Mouse (Mus musculus) CH12.LX (cell line): ENCODE results near the gene Plce1.

Source experiments
- BHLHE40 ChIP-seq: IDR thresholded peaks from 2 replicates; pipeline ENCODE4 v1.6.1; 2011; ENCODE audit warnings: mild to moderate bottlenecking, low read depth, low read length, improper control_type of control experiment
- CTCF ChIP-seq, 2 experiments: IDR thresholded peaks in 1 of 2; conservative IDR thresholded peaks in 1 of 2; 2 replicates each; pipeline ENCODE4 v1.5.1; 2011 to 2012; ENCODE audit warnings: low read depth in 2 of 2, low read length in 2 of 2, improper control_type of control experiment in 1 of 2, inconsistent platforms in 1 of 2, mild to moderate bottlenecking in 1 of 2, moderate library complexity in 1 of 2
- ELF1 ChIP-seq: IDR thresholded peaks from 2 replicates; pipeline ENCODE4 v1.6.1; 2014; ENCODE audit warnings: low read depth, mild to moderate bottlenecking, inconsistent platforms, low read length, improper control_type of control experiment
- GABPA ChIP-seq: IDR thresholded peaks from 2 replicates; pipeline ENCODE4 v1.6.1; 2012; ENCODE audit warnings: low read depth, low read length, improper control_type of control experiment, inconsistent platforms; ENCODE audit not compliant: insufficient replicate concordance
- JUN ChIP-seq: IDR thresholded peaks from 2 replicates; pipeline ENCODE4 v1.6.1; 2011; ENCODE audit warnings: low read depth, mild to moderate bottlenecking, low read length, improper control_type of control experiment, moderate library complexity; ENCODE audit not compliant: insufficient read depth
- MAX ChIP-seq: IDR thresholded peaks from 2 replicates; pipeline ENCODE4 v1.6.1; 2011; ENCODE audit warnings: low read length, improper control_type of control experiment
- POLR2A ChIP-seq: IDR thresholded peaks from 2 replicates; pipeline ENCODE4 v1.6.1; 2011; ENCODE audit warnings: low read depth, mild to moderate bottlenecking, improper control_type of control experiment, low read length
- POLR2AphosphoS2 ChIP-seq: IDR thresholded peaks from 2 replicates; pipeline ENCODE4 v1.6.1; 2011; ENCODE audit warnings: low read depth, low read length, improper control_type of control experiment
- RAD21 ChIP-seq: IDR thresholded peaks from 2 replicates; pipeline ENCODE4 v1.6.1; 2011; ENCODE audit warnings: low read depth, mild to moderate bottlenecking, low read length, improper control_type of control experiment, moderate library complexity
- ZC3H11A ChIP-seq: IDR thresholded peaks from 2 replicates; pipeline ENCODE4 v1.6.1; 2012; ENCODE audit warnings: low read depth, mild to moderate bottlenecking, inconsistent platforms, low read length, improper control_type of control experiment

- TF ChIP-seq GABPA = no peak
- no peak for TF ChIP-seq POLR2A
- TF ChIP-seq CTCF (conservative IDR thresholded peaks at IDR 0.05 in 1 of 2, IDR thresholded peaks at IDR 0.05 in 1 of 2; ENCODE audit: low read depth in 2 of 2, low read length in 2 of 2) = no peak
- TF ChIP-seq RAD21 = no peak
- no peak for TF ChIP-seq POLR2AphosphoS2
- TF ChIP-seq ELF1 = no peak
- no peak for TF ChIP-seq BHLHE40
- no peak for TF ChIP-seq JUN
- no peak for TF ChIP-seq ZC3H11A
- TF ChIP-seq MAX = no peak
Measured at GRCm38 (mm10) chr19:38673936-38674335, 193.0 kb downstream of the Plce1 start.
